Mouse (Mus musculus) liver, postnatal 0 days (tissue): ENCODE results near the gene Bmp4. TPM values are rescaled to one million over a fixed set of nuclear protein-coding genes. Genes with fewer than 3 reads are reported as not detected.

ENCODE experiments used
- ATAC-seq: fragments of 200-750 bp; cut with Nextera tagmentation; 2 replicates; pipeline ENCODE4 v1.8.0; 2017; ENCODE audit warnings: mild to moderate bottlenecking, moderate library complexity
- DNase-seq: peaks from one replicate; pipeline ENCODE4 v3.0.0-alpha.2; 2016
- H3K27ac ChIP-seq: fragments of 300-500 bp; sonication (generic); 2 replicates; pipeline ENCODE4 v1.5.1; 2014; ENCODE audit warnings: antibody characterized with exemption, moderate library complexity, mild to moderate bottlenecking, low read depth
- H3K27me3 ChIP-seq: fragments of 300-500 bp; sonication (generic); 2 replicates; pipeline ENCODE4 v1.6.1; 2014; ENCODE audit warnings: low read length, control low read depth, mixed read lengths; ENCODE audit not compliant: insufficient read depth
- H3K36me3 ChIP-seq: fragments of 300-500 bp; sonication (generic); replicated peaks from 2 replicates; pipeline ENCODE4 v1.6.1; 2014; ENCODE audit warnings: mild to moderate bottlenecking, control low read depth, low read length, moderate library complexity, mixed read lengths; ENCODE audit not compliant: insufficient read depth
- H3K4me1 ChIP-seq: fragments of 300-500 bp; sonication (generic); 2 replicates; pipeline ENCODE4 v1.6.1; 2014; ENCODE audit warnings: antibody characterized with exemption, mild to moderate bottlenecking, control low read depth; ENCODE audit not compliant: insufficient read depth
- H3K4me2 ChIP-seq: fragments of 300-500 bp; sonication (generic); 2 replicates; pipeline ENCODE4 v1.6.1; 2014; ENCODE audit warnings: low read depth, mild to moderate bottlenecking, low read length, moderate library complexity, mixed read lengths
- H3K4me3 ChIP-seq: fragments of 300-500 bp; sonication (generic); 2 replicates; pipeline ENCODE4 v1.5.1; 2014; ENCODE audit warnings: low read depth, low read length
- H3K9ac ChIP-seq: fragments of 300-500 bp; sonication (generic); replicated peaks from 2 replicates; pipeline ENCODE4 v1.6.1; 2014; ENCODE audit warnings: mild to moderate bottlenecking, moderate library complexity
- H3K9me3 ChIP-seq: fragments of 300-500 bp; sonication (generic); 2 replicates; pipeline ENCODE4 v1.6.1; 2016; ENCODE audit warnings: mild to moderate bottlenecking, control low read depth, low read length, mixed read lengths
- CTCF ChIP-seq: sonication (generic); IDR thresholded peaks from 2 replicates; pipeline ENCODE4 v1.5.1; 2016; ENCODE audit warnings: antibody characterized with exemption, low read depth
- EP300 ChIP-seq: IDR thresholded peaks from 2 replicates; pipeline ENCODE4 v1.6.1; 2016; ENCODE audit warnings: antibody characterized with exemption, low read depth, mild to moderate bottlenecking
- WGBS: fragments of 180-500 bp; shearing (Covaris S2); extraction: QIAGEN DNeasy Blood & Tissue Kit; methylation state at CpG from one replicate; pipeline ENCODE4 v1.1.7; 2014; ENCODE audit not compliant: insufficient replicate concordance; 5-methylcytosine and 5-hydroxymethylcytosine counted together
- polyA plus RNA-seq: library from polyadenylated mRNA; unstranded; fragments of >200 nt; fragmentation: Nextera tagmentation; extraction: Ambion mirVana; gene quantifications from 2 replicates; pipeline ENCODE4 v1.2.1, GENCODE M21; 2015

Bmp4 gene
- polyA plus RNA-seq = 1.5 and 1.6 TPM in 2 replicates

GRCm38 (mm10) chr14:46390249-46390775 is at the start of gene Bmp4:
TSS of gene Bmp4 (minus strand) at chr14:46390669.
- H3K4me2 ChIP-seq = peak within 1 kb of the TSS; percentile 45
- H3K9ac ChIP-seq = no peak within 1 kb of the TSS
- H3K36me3 ChIP-seq = no peaks in the 10 kb centered on the region
- ATAC-seq = no peak
- no peak within 1 kb of the TSS for H3K27ac ChIP-seq
- 2% methylated on average over 26 of the region's 26 CpGs for WGBS
- H3K4me3 ChIP-seq = peak within 1 kb of the TSS; percentile 17
- H3K9me3 ChIP-seq = no peaks in the 10 kb centered on the region
- TF ChIP-seq CTCF (no peak), EP300 (no peak)
- DNase-seq = peak; percentile 22
- H3K27me3 ChIP-seq = peaks cover 67% of the 10 kb centered on the region
- H3K4me1 ChIP-seq = peaks cover 3% of the 10 kb centered on the region

- no peak for ATAC-seq
- WGBS = 71% methylated on average over 5 of the region's 5 CpGs
- no peaks in the 10 kb centered on the region for H3K9me3 ChIP-seq
- H3K4me1 ChIP-seq = no peaks in the 10 kb centered on the region
- DNase-seq = no peak
- no peak overlapping the region for H3K27ac ChIP-seq
- H3K4me3 ChIP-seq = no peak overlapping the region
- no peaks in the 10 kb centered on the region for H3K36me3 ChIP-seq
- H3K4me2 ChIP-seq = no peak overlapping the region
- no peak for TF ChIP-seq EP300
- no peak for TF ChIP-seq CTCF
- no peak overlapping the region for H3K9ac ChIP-seq
- no peaks in the 10 kb centered on the region for H3K27me3 ChIP-seq
Observed at GRCm38 (mm10) chr14:46439461-46440048, 49.1 kb upstream of the Bmp4 start.

GRCm38 (mm10) chr14:46436471-46437090 is 46.1 kb upstream of the Bmp4 start:
- no peak for ATAC-seq
- Histone ChIP-seq H3K36me3 (no peaks in the 10 kb centered on the region), H3K4me2 (no peak overlapping the region), H3K27me3 (no peaks in the 10 kb centered on the region), H3K4me1 (no peaks in the 10 kb centered on the region), H3K4me3 (no peak overlapping the region), H3K9ac (no peak overlapping the region), H3K27ac (no peak overlapping the region), H3K9me3 (no peaks in the 10 kb centered on the region)
- 31% methylated on average over 9 of the region's 9 CpGs for WGBS
- TF ChIP-seq CTCF (no peak), EP300 (no peak)
- no peak for DNase-seq

- WGBS = 82% methylated on average over 5 of the region's 5 CpGs
- Histone ChIP-seq H3K27ac (no peak overlapping the region), H3K27me3 (no peaks in the 10 kb centered on the region), H3K9ac (no peak overlapping the region), H3K4me3 (no peak overlapping the region), H3K36me3 (no peaks in the 10 kb centered on the region), H3K9me3 (peaks cover 5% of the 10 kb centered on the region), H3K4me1 (no peaks in the 10 kb centered on the region), H3K4me2 (no peak overlapping the region)
- DNase-seq (no peak), ATAC-seq (no peak)
- no peak for TF ChIP-seq CTCF
- no peak for TF ChIP-seq EP300
Observed at GRCm38 (mm10) chr14:46430231-46430630, 39.8 kb upstream of the Bmp4 start.

GRCm38 (mm10) chr14:46427251-46427650 is 36.8 kb upstream of the Bmp4 start:
- Histone ChIP-seq H3K9ac (no peak overlapping the region), H3K27ac (no peak overlapping the region), H3K9me3 (peaks cover 5% of the 10 kb centered on the region), H3K4me1 (no peaks in the 10 kb centered on the region), H3K36me3 (no peaks in the 10 kb centered on the region), H3K27me3 (no peaks in the 10 kb centered on the region), H3K4me3 (no peak overlapping the region), H3K4me2 (no peak overlapping the region)
- ATAC-seq (no peak), DNase-seq (no peak)
- TF ChIP-seq CTCF (no peak), EP300 (no peak)
- 85% methylated on average over 13 of the region's 13 CpGs for WGBS

GRCm38 (mm10) chr14:46421823-46422222 is 31.4 kb upstream of the Bmp4 start:
- H3K27ac ChIP-seq = no peak overlapping the region
- ATAC-seq (no peak), DNase-seq (no peak)
- no peaks in the 10 kb centered on the region for H3K4me1 ChIP-seq
- H3K9me3 ChIP-seq = peaks cover 5% of the 10 kb centered on the region
- H3K36me3 ChIP-seq = no peaks in the 10 kb centered on the region
- H3K27me3 ChIP-seq = no peaks in the 10 kb centered on the region
- WGBS = 85% methylated on average over 3 of the region's 3 CpGs
- no peak overlapping the region for H3K9ac ChIP-seq
- TF ChIP-seq CTCF = no peak
- TF ChIP-seq EP300 = no peak
- no peak overlapping the region for H3K4me2 ChIP-seq
- no peak overlapping the region for H3K4me3 ChIP-seq
